Mouse (Mus musculus): Measurements from ENCODE around the gene Noxo1.
"Not testable (repeated sequence)": the region's sequence is repeated elsewhere in the genome, so short reads cannot be mapped to it uniquely, and the experiment has no call there.

The Noxo1 gene

GRCm38 (mm10) chr17:24718938-24719337, 22.9 kb downstream of the Noxo1 start:
- in situ Hi-C loops (cut with MboI; ENCODE audit: low sequenced_read_pairs) = not testable (repeated sequence)

DNA sequence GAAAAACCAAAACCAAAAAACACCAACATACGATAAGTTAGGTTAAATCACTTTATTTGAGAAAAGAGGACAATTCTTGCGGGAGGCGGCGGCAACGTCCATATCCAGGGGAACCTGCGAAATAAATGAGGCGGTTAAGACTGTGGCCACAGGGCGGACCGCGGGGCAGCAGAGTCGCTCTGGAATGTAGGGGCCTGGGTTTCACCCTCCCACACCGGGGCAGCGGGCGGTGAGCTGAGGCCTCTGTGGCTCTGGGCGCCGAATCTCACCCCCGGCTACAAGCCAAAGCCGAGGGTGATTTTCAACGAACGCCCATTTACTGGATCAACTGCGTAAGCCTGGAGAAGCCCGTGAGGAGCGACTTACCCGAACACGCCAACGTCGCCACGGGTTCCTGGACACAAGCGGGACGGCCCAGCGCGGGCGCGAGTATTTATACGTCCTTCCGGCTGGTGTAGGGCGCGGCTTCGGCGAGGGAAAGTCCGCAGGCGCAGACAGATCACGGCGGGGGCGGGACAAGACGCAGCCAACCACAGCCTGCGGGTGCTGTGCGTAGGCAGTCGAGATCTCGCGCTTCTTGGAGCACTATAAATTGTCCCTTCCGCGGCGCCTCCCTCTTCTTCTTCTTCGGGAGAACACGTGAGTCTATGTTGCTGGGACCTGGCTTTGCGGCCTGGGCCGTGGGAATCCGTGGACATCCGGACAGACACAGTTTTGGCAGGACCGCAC, 23.6 kb downstream of the Noxo1 start:
- in situ Hi-C loops (cut with MboI; ENCODE audit: low sequenced_read_pairs) = no loop called here

DNA sequence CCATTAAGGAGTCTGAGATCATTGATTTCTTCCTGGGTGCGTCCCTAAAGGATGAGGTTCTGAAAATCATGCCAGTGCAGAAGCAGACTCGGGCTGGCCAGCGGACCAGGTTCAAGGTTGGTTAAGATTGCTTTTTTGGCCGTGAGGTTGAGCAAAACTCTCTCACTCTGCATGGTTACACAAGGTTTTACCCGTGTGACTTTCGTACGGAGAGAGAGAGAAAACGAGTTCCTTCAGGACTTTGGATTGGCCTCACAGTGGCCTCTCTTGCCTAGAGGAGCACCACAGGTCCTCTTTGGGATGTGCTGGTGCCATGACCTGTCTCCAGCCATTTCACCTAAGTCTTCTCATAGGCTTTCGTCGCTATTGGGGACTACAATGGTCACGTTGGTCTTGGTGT, 24.6 kb downstream of the Noxo1 start:
- in situ Hi-C loops (cut with MboI; ENCODE audit: low sequenced_read_pairs) = not testable (repeated sequence)

GRCm38 (mm10) chr17:24721383-24721955, 25.4 kb downstream of the Noxo1 start:
- in situ Hi-C loops (cut with MboI; ENCODE audit: low sequenced_read_pairs) = not testable (repeated sequence)

- in situ Hi-C loops (cut with MboI; ENCODE audit: low sequenced_read_pairs) = no loop called here
Measured at GRCm38 (mm10) chr17:24722220-24722924, 26.3 kb downstream of the Noxo1 start.

- in situ Hi-C loops (cut with MboI; ENCODE audit: low sequenced_read_pairs) = no loop called here
Measured at GRCm38 (mm10) chr17:24723122-24723880, 27.3 kb downstream of the Noxo1 start.

DNA sequence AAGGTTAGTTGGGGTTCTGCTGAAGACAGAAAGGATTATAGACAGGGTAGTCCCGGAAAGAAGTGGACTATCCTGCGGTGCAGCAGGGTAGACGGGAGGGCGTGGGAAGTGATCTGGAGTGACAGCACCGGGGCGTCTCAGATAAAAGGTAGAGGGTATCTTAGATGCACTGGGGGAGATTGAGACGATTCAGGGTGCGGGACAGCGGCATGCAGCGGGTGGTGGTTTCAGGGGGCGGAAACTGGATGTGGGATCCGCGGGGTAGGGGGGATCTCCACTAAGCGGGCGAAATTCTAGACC, 27.8 kb downstream of the Noxo1 start:
- in situ Hi-C loops (cut with MboI; ENCODE audit: low sequenced_read_pairs) = no loop called here

- in situ Hi-C loops (cut with MboI; ENCODE audit: low sequenced_read_pairs) = no loop called here
Measured at GRCm38 (mm10) chr17:24724184-24724583, 28.1 kb downstream of the Noxo1 start, which contains the start of gene Ndufb10. Ndufb10 (minus strand) TSS chr17:24724478.

DNA sequence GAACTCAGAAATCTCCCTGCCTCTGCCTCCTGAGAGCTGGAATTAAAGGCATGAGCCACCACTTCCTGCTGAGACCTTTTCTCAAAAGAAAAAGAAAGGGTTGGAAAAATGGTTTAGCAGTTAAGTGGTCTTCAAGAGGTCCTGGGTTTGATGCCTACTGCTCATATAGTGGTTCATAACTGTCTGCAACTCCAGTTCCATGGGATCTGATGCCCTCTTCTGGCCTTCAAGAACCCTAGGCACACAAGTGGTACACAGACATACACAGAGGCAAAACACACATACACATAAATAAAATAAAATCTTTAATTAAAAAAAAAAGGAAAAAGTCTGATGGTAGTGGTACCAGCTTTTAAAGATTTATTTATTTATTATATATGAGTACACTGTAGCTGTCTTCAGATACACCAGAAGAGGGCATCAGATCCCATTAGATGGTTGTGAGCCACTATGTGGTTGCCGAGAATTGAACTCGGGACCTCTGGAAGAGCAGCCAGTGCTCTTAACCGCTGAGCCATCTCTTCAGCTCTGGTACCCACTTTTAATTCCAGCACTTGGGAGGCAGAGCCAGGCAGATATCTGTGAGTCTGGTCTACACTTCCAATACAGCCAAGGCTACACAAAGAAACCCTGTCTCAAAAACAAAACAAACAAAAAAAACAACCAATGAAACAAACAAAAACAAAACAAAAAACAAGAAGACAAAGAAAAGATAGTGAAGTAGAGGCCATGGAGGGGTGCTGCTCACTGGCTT, 29.8 kb downstream of the Noxo1 start:
- in situ Hi-C loops (cut with MboI; ENCODE audit: low sequenced_read_pairs) = no loop called here

DNA sequence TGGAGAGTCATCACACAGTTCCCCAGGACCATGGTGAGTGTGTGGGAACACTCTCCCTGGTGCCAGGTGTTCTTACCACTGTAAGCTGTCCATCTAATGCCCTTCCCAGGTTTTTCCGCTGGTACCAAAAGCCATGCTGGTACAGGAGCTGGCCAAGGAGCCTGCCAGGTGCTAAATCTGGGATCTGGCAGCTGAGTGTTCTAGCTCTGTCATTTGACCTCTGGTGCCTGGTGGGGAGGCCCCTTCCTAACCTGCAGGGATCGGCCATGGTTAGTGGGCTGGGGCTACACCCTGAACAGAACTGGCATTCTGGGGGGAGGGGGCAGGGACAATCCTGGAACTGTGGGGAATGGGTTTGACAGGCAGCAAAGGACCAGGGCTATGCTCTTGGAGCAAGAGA, 31.6 kb downstream of the Noxo1 start, which contains the start of gene Rpl3l:
Rpl3l (plus strand) TSS at position 203 of the 400 bp plus-strand sequence.
- in situ Hi-C loops (cut with MboI; ENCODE audit: low sequenced_read_pairs) = no loop called here

DNA sequence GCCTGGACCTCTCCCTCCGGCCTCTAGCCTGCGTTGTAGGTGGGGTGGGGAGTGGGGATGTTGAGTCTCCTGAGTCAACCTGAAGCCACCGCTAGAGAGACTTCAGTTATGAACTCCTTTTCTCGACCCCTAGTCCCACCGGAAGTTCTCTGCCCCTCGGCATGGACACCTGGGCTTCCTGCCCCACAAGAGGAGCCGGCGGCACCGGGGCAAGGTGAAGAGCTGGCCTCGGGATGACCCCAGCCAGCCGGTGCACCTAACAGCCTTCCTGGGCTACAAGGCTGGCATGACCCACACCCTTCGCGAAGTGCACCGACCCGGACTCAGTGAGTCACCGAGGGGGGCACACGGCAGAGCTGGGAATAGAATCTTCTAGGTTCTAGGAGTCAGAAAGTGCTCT, 32.1 kb downstream of the Noxo1 start:
- in situ Hi-C loops (cut with MboI; ENCODE audit: low sequenced_read_pairs) = no loop called here

GRCm38 (mm10) chr17:24729067-24729466, 33.0 kb downstream of the Noxo1 start:
- in situ Hi-C loops (cut with MboI; ENCODE audit: low sequenced_read_pairs) = no loop called here

GRCm38 (mm10) chr17:24730787-24731186, 34.8 kb downstream of the Noxo1 start:
- in situ Hi-C loops (cut with MboI; ENCODE audit: low sequenced_read_pairs) = no loop called here

- in situ Hi-C loops (cut with MboI; ENCODE audit: low sequenced_read_pairs) = no loop called here
Measured at GRCm38 (mm10) chr17:24732233-24732935, 36.4 kb downstream of the Noxo1 start.

DNA sequence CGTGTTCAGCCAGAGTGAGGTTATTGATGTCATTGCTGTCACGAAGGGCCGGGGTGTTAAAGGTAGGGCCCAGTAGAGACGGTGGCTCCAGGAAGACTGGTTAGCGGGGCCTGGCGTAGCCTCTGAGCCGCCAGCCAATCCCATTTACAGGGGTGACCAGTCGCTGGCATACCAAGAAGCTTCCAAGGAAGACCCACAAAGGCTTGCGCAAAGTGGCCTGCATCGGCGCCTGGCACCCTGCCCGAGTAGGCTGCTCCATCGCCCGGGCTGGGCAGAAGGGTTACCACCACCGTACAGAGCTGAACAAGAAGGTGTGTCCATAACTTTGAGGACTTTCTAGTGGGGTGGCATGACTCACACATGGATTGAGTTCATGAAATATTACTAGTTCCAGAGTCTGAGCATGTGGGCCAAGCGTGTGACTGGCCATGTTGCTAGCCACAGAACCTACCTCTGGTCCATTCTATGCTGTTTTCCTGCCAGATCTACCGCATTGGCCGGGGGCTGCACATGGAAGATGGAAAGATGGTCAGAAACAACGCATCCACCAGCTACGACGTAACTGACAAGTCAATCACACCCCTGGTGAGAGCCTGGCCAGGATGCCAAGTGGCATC, 37.5 kb downstream of the Noxo1 start:
- in situ Hi-C loops (cut with MboI; ENCODE audit: low sequenced_read_pairs) = no loop called here

- in situ Hi-C loops (cut with MboI; ENCODE audit: low sequenced_read_pairs) = no loop called here
Measured at GRCm38 (mm10) chr17:24734513-24734912, 38.5 kb downstream of the Noxo1 start.

DNA sequence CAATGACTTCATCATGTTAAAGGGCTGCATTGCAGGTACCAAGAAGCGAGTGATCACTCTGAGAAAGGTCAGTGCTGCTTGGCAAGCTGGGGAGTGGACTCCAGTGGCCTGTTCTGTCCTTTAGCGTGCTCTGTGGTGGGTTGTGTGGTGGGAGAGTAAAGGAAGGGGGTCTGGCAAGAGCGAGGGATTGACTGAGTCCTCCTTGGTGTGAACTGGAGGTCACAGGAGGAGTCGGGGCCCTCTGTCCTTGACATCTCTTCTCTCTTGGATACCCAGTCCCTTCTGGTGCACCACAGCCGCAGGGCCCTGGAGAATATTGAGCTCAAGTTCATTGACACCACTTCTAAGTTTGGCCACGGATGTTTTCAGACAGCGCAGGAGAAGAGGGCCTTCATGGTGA, 39.4 kb downstream of the Noxo1 start:
- in situ Hi-C loops (cut with MboI; ENCODE audit: low sequenced_read_pairs) = no loop called here

GRCm38 (mm10) chr17:24736330-24737051, 40.5 kb downstream of the Noxo1 start, which contains the start of gene Msrb1:
Msrb1 (plus strand) TSS chr17:24736642.
- in situ Hi-C loops (cut with MboI; ENCODE audit: low sequenced_read_pairs) = no loop called here

Measured in CH12F3 (cell line).